Mouse (Mus musculus): ENCODE measurements around the gene Ccdc134. TPM values are rescaled to one million over a fixed set of nuclear protein-coding genes. Genes with fewer than 3 reads are reported as not detected.
A peak's percentile ranks its signal among the peaks of the same experiment; 100 is the strongest.

Ccdc134 gene
- polyA plus RNA-seq, 1 experiment from 2014 or later = 7.0 TPM

DNA sequence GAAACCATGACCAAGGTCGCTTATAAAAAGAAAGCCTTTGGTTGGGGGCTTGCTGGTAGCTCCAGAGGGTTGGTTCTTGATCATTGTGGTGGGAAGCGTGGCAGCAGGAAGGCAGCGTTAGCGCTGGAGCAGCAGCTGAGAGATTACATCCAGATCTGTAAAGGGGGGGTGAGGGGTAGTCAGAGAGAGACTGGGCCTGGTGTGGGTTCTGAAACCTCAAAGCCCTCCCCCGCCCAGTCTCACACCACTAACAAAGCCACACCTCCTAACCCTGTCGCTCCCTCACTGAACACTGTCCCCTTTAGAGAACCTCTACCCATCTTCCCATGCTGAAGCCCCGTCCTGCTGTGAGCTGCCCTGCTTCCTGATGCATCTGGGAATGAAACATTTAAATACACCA, 2.9 kb downstream of the Ccdc134 start:
- no peak overlapping the region for H3K27ac ChIP-seq (replicated peaks)
- WGBS (ENCODE audit: insufficient replicate concordance) = 28% methylated on average over 7 of the region's 7 CpGs
- H3K9me3 ChIP-seq (replicated peaks) = no peaks in the 10 kb centered on the region
- no peak for ATAC-seq (ENCODE audit: insufficient read depth)
- H3K27me3 ChIP-seq = no peaks in the 10 kb centered on the region
- H3K36me3 ChIP-seq (replicated peaks) = peaks cover 22% of the 10 kb centered on the region
- no peak overlapping the region for H3K4me2 ChIP-seq
- H3K4me3 ChIP-seq (replicated peaks) = no peak overlapping the region
- no peak overlapping the region for H3K9ac ChIP-seq
- peaks cover 33% of the 10 kb centered on the region for H3K4me1 ChIP-seq (replicated peaks)

- no peak for ATAC-seq (ENCODE audit: insufficient read depth)
Measured at GRCm38 (mm10) chr15:82135372-82135771, 7.7 kb downstream of the Ccdc134 start.

GRCm38 (mm10) chr15:82138565-82138964, 10.8 kb downstream of the Ccdc134 start:
- H3K4me3 ChIP-seq (replicated peaks) = no peak overlapping the region
- no peak overlapping the region for H3K9ac ChIP-seq
- H3K9me3 ChIP-seq (replicated peaks) = no peaks in the 10 kb centered on the region
- H3K27me3 ChIP-seq = no peaks in the 10 kb centered on the region
- H3K4me2 ChIP-seq = no peak overlapping the region
- peaks cover 8% of the 10 kb centered on the region; the same call in 1 of the 2 replicates for H3K36me3 ChIP-seq (replicated peaks)
- 32% methylated on average over 4 of the region's 4 CpGs for WGBS (ENCODE audit: insufficient replicate concordance)
- H3K27ac ChIP-seq (replicated peaks) = no peak overlapping the region
- peak; percentile 52; the same call in 1 of the 2 replicates for ATAC-seq (ENCODE audit: insufficient read depth)
- peaks cover 8% of the 10 kb centered on the region; the same call in 1 of the 2 replicates for H3K4me1 ChIP-seq (replicated peaks)

More at GRCm38 (mm10) chr15:82135372-82135771, 7.7 kb downstream of the Ccdc134 start:
- Histone ChIP-seq H3K9me3 (replicated peaks) (no peaks in the 10 kb centered on the region), H3K4me3 (replicated peaks) (no peak overlapping the region), H3K27me3 (no peaks in the 10 kb centered on the region), H3K4me2 (no peak overlapping the region), H3K9ac (no peak overlapping the region), H3K4me1 (replicated peaks) (peaks cover 10% of the 10 kb centered on the region), H3K27ac (replicated peaks) (no peak overlapping the region), H3K36me3 (replicated peaks) (peaks cover 22% of the 10 kb centered on the region)
- 71% methylated on average over 4 of the region's 4 CpGs for WGBS (ENCODE audit: insufficient replicate concordance)

DNA sequence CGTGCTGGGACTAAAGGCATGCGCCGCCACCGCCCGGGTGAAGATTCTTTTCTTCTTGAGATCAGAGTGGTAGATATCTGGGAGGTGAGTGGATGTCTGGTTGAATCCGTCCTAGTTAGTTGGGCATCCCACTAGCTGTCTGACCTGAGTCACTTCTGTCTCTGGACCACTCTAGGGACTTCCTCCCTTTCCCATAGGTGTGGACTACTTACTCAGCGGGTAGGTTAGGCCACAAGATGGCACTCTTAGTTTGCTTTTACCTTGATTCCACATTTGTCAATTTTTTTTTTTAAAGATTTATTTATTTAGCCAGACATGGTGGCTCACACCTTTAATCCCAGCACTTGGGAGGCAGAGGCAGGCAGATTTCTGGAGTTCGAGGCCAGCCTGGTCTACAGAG, 11.5 kb downstream of the Ccdc134 start:
- Histone ChIP-seq H3K4me1 (replicated peaks) (peaks cover 14% of the 10 kb centered on the region), H3K9ac (no peak overlapping the region), H3K4me3 (replicated peaks) (no peak overlapping the region), H3K9me3 (replicated peaks) (no peaks in the 10 kb centered on the region), H3K27me3 (no peaks in the 10 kb centered on the region), H3K4me2 (no peak overlapping the region), H3K36me3 (replicated peaks) (peaks cover 8% of the 10 kb centered on the region; the same call in 1 of the 2 replicates), H3K27ac (replicated peaks) (no peak overlapping the region)
- ATAC-seq (ENCODE audit: insufficient read depth) = no peak
- 83% methylated on average over 8 of the region's 8 CpGs for WGBS (ENCODE audit: insufficient replicate concordance)

GRCm38 (mm10) chr15:82140355-82140754, 12.6 kb downstream of the Ccdc134 start:
- Histone ChIP-seq H3K4me2 (no peak overlapping the region), H3K27ac (replicated peaks) (no peak overlapping the region), H3K36me3 (replicated peaks) (peaks cover 8% of the 10 kb centered on the region; the same call in 1 of the 2 replicates), H3K27me3 (no peaks in the 10 kb centered on the region), H3K4me1 (replicated peaks) (peaks cover 26% of the 10 kb centered on the region), H3K9ac (no peak overlapping the region), H3K9me3 (replicated peaks) (no peaks in the 10 kb centered on the region), H3K4me3 (replicated peaks) (no peak overlapping the region)
- 87% methylated on average over 3 of the region's 3 CpGs for WGBS (ENCODE audit: insufficient replicate concordance)
- ATAC-seq (ENCODE audit: insufficient read depth) = no peak

DNA sequence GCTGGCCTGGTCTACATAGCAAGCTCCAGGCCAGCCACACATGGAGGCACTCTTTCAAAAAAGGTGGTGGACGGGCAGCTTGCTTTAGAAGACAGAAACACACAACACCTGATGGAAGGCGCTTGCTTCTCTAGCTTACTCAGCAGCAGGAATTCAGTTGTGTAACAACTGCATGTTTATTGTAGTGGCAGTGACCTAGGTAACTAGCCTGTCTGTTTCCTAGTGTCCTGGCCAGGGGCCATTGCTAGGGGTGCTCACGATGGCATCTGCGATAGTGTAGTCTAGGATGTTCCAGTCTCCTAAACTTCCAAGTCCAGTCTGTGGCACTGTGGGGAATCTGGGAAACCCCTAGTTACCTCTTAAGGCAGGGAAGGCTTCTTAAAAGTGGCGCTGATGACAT, 16.4 kb downstream of the Ccdc134 start:
- Histone ChIP-seq H3K9me3 (replicated peaks) (no peaks in the 10 kb centered on the region), H3K4me3 (replicated peaks) (no peak overlapping the region), H3K27ac (replicated peaks) (peak overlapping the region; percentile 20), H3K9ac (no peak overlapping the region), H3K27me3 (no peaks in the 10 kb centered on the region), H3K4me1 (replicated peaks) (peaks cover 53% of the 10 kb centered on the region), H3K36me3 (replicated peaks) (peaks cover 8% of the 10 kb centered on the region; the same call in 1 of the 2 replicates), H3K4me2 (no peak overlapping the region)
- 76% methylated on average over 5 of the region's 5 CpGs for WGBS (ENCODE audit: insufficient replicate concordance)
- no peak for ATAC-seq (ENCODE audit: insufficient read depth)

DNA sequence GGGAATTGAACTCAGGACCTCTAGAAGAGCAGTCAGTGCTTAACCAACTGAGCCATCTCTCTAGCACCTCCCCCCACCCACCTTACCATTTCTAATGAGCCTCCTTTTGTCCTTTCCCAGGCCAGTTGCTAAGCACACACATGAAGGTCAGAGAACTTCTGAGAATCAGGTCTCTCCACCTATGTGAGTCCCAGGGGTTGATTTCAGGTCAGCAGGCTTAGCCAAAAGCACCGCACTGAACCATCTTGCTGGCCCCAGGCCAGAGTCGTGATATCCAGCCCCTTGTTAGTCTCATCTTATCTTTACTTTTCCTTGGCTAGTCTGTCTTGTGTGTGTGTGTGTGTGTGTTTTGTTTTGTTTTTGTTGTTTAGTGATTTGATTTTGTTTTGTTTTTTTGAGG, 17.7 kb downstream of the Ccdc134 start:
- Histone ChIP-seq H3K4me2 (no peak overlapping the region), H3K4me1 (replicated peaks) (peaks cover 57% of the 10 kb centered on the region), H3K27me3 (no peaks in the 10 kb centered on the region), H3K4me3 (replicated peaks) (no peak overlapping the region), H3K27ac (replicated peaks) (peak overlapping the region; percentile 86), H3K9me3 (replicated peaks) (no peaks in the 10 kb centered on the region), H3K36me3 (replicated peaks) (peaks cover 8% of the 10 kb centered on the region; the same call in 1 of the 2 replicates), H3K9ac (peak overlapping the region; percentile 60)
- WGBS (ENCODE audit: insufficient replicate concordance) = 16% methylated on average over 2 of the region's 2 CpGs
- ATAC-seq (ENCODE audit: insufficient read depth) = no peak

DNA sequence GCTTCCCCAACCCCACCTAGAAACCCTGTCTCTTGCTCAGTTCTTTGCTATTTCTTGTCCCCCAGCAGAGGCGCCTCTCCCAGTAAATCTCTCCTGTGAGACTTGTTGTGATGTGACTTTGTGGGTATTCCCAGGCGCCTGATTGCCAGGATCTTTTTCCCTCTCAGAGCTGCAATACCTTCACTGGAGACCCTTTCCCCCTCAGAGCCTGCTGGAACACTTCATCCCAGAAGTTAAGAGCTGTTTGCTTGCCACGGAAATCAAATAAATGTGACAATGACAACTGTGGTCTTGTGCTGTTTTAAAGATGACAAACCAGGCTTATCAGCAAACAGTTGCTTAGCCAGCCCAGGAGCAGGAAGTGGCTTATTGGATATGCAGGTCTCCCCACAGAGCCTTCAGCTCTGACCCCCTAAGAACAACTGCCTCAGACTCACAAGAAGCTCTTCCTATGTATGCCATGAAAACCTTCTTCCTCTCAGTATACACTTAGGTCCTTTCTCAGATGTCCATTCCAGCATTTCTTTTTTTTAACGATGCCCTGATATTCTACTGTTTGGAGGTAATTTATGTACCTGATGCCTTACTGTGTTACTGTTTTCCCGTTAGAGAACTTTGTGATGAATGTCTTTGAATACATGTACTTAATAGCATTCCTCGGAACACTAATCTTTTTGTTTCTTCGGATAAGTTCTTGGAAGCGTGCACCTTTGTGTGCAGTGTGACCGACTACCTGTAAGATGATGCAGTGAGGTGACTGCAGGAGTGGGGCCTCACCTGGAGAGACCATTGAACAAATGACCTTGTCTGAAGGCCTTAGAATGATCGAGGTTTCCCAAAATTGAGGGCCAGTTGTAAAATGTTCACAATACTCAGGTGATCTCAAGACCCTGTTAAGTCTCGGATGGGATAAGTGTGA, 18.4 kb downstream of the Ccdc134 start:
- peak overlapping the region; percentile 60 for H3K9ac ChIP-seq
- no peaks in the 10 kb centered on the region for H3K27me3 ChIP-seq
- peaks cover 63% of the 10 kb centered on the region for H3K4me1 ChIP-seq (replicated peaks)
- peaks cover 9% of the 10 kb centered on the region; the same call in 1 of the 2 replicates for H3K36me3 ChIP-seq (replicated peaks)
- no peaks in the 10 kb centered on the region for H3K9me3 ChIP-seq (replicated peaks)
- ATAC-seq (ENCODE audit: insufficient read depth) = peak; percentile 1; the same call in 1 of the 2 replicates
- peak overlapping the region; percentile 86 for H3K27ac ChIP-seq (replicated peaks)
- peak overlapping the region; percentile 87 for H3K4me3 ChIP-seq (replicated peaks)
- WGBS (ENCODE audit: insufficient replicate concordance) = 14% methylated on average over 11 of the region's 11 CpGs
- H3K4me2 ChIP-seq = peak overlapping the region; percentile 86

DNA sequence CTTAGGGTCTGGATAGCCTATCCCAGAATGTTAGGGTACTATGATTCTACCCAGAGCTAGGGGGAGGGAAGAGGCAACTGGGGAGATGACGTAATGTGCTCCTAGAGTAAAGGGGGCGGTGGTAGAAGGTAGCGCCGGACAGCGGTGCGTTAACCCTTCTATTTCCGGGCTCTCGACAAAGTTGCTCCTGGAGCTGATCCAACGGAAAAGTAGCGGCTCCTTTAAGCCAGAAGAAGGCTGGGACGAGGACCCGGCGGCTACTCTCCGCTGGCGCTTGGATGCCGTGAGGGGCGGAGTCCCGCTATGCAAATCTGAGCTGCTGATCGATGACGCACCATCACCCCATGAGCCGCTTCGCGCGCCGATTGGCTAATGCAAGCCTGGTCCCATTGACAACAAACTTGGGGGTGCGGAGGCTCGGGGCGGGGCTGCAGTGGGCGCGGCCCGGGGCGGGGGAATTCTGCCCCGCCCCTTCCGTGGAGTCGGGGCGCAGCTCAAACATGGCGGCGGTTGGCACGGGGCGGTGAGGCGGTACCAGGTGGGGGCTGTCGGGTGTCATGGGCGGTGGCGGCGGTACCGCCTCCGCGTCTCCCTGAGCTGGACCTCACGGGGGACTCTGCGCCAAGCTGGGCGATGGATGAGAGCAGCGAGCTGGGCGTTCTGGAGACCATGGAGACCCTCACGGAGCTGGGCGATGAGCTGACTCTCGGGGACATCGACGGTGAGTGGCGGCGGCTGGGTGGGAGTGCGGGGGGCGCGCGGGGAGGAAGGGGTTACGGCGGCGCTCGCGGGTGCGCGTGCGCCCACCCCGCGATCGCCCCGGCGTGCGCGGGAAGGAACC, 19.3 kb downstream of the Ccdc134 start, which contains the start of gene Srebf2:
Gene Srebf2, plus strand, starts transcription at position 412 of the 841 bp plus-strand sequence.
- peak within 1 kb of the TSS; percentile 90 for H3K27ac ChIP-seq (replicated peaks)
- no peaks in the 10 kb centered on the region for H3K27me3 ChIP-seq
- ATAC-seq (ENCODE audit: insufficient read depth) = peak; percentile 92
- H3K4me3 ChIP-seq (replicated peaks) = peak within 1 kb of the TSS; percentile 87
- H3K4me1 ChIP-seq (replicated peaks) = peaks cover 70% of the 10 kb centered on the region
- no peaks in the 10 kb centered on the region for H3K9me3 ChIP-seq (replicated peaks)
- H3K36me3 ChIP-seq (replicated peaks) = 0 out of 2 replicates have a peak, but pooled peaks cover 5% of the 10 kb centered on the region
- H3K9ac ChIP-seq = peak within 1 kb of the TSS; percentile 96
- peak within 1 kb of the TSS; percentile 86 for H3K4me2 ChIP-seq
- WGBS (ENCODE audit: insufficient replicate concordance) = under 1% methylated on average over 78 of the region's 79 CpGs

DNA sequence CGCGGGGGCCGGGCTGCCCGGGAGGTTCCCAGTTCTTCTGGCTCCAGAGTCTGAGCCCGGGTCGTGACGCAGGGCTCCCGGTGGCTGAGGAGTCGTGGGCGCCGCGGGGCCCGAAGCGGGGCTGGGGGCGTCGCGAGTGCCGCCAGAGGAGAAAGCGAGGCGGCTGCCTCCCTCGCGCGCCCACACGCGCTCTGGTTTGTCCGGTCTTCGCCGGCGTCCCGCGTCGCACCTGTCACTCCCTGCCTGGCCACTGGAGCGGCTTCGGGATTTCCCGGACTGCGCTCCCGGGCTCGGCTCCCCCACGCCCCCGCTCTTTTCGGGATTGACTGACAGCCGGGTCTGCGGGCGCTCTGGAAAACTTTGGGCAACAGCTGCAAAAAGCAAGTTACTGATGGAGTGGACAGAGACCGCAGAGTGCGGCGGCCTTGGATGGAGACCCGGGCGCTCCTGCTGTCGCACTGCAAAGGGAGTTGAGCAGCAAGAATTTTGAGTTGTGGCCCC, 19.9 kb downstream of the Ccdc134 start:
- peak overlapping the region; percentile 90 for H3K27ac ChIP-seq (replicated peaks)
- 0 out of 2 replicates have a peak, but pooled peaks cover 5% of the 10 kb centered on the region for H3K36me3 ChIP-seq (replicated peaks)
- peaks cover 77% of the 10 kb centered on the region for H3K4me1 ChIP-seq (replicated peaks)
- no peaks in the 10 kb centered on the region for H3K27me3 ChIP-seq
- peak overlapping the region; percentile 86 for H3K4me2 ChIP-seq
- peak overlapping the region; percentile 87 for H3K4me3 ChIP-seq (replicated peaks)
- peak; percentile 11 for ATAC-seq (ENCODE audit: insufficient read depth)
- 1% methylated on average over 30 of the region's 50 CpGs for WGBS (ENCODE audit: insufficient replicate concordance)
- H3K9me3 ChIP-seq (replicated peaks) = no peaks in the 10 kb centered on the region
- H3K9ac ChIP-seq = peak overlapping the region; percentile 96

Measured in liver, embryonic 15.5 days (tissue).